Comparison of ENCODE assay signal across 19 mouse cellular contexts in the genomic region with DNA sequence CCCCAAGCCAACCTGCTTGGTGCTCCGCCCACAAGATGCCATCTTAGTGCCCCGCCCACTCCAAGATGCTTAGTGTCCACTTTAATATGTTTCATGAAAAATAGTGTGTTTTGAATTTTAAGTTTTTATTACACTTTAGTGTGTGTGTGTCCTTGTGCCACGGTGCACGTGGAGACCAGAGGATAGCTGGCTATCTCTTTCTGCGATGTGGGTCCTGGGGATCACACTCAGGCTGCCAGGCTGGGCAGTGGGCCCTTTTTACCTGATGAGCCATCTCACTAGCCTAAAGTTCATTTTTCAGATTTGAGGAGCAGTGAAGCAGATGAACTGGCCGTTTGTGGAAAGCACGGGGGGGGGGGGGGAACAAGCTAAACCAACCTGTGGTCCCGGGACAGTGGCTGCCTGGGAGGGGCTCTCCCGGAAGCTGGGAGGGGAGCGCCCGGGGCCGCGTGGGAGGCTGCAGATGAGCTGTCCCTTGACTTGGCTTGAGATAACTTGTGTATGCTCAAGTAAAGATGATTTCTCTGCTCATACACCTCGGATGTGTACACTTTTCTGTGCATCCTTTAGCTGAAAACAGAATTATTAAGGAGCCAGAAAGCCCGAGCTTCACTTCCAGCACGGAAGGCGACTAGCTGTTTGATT. TPM values are rescaled to one million over a fixed set of nuclear protein-coding genes. Genes with fewer than 3 reads are reported as not detected.
DNase-seq lines count a peak whose midpoint lies in the region; ATAC-seq lines count a peak whose summit lies in the region.
"Had no signal": no experiment of that assay in that cellular context is flagged by ENCODE, and none has a peak within 500 bp of the region (broad histone marks: within the 10 kb centered on the region; RNA-seq: fewer than 3 reads in every experiment).

No protein-coding gene starts in this region.

- H3K27me3 ChIP-seq in heart, embryonic 12.5 days (replicated peaks), result no peaks in the 10 kb centered on the region
- no peaks in the 10 kb centered on the region for H3K27me3 ChIP-seq in limb, embryonic 11.5 days (ENCODE audit: control insufficient read depth, insufficient read depth, low read length)
- H3K27me3 ChIP-seq in limb, embryonic 10.5 days (ENCODE audit: low read depth, poor library complexity, severe bottlenecking), result no peaks in the 10 kb centered on the region
- H3K27me3 ChIP-seq in embryonic facial prominence, embryonic 12.5 days, result no peaks in the 10 kb centered on the region
- H3K27me3 ChIP-seq in intestine, embryonic 15.5 days (replicated peaks), result no peaks in the 10 kb centered on the region
- H3K27me3 ChIP-seq: forebrain, embryonic 12.5 days; hindbrain, embryonic 15.5 days; limb, embryonic 12.5 days; lung, embryonic 15.5 days had no signal

- no peak overlapping the region for H3K4me3 ChIP-seq in heart, embryonic 12.5 days
- no peak overlapping the region for H3K4me3 ChIP-seq in limb, embryonic 11.5 days (ENCODE audit: low read depth, low read length)
- H3K4me3 ChIP-seq in limb, embryonic 10.5 days, result no peak overlapping the region
- H3K4me3 ChIP-seq in embryonic facial prominence, embryonic 12.5 days, result no peak overlapping the region
- no peak overlapping the region for H3K4me3 ChIP-seq in intestine, embryonic 15.5 days (replicated peaks)
- H3K4me3 ChIP-seq: forebrain, embryonic 12.5 days; hindbrain, embryonic 15.5 days; limb, embryonic 12.5 days; lung, embryonic 15.5 days had no signal

- H3K9ac ChIP-seq in heart, embryonic 12.5 days, result no peak overlapping the region; the same call in 1 of the 2 replicates
- H3K9ac ChIP-seq in limb, embryonic 11.5 days (ENCODE audit: low read length), result no peak overlapping the region
- H3K9ac ChIP-seq in embryonic facial prominence, embryonic 12.5 days, result peak overlapping the region; percentile 10; the same call in 1 of the 2 replicates
- no peak overlapping the region for H3K9ac ChIP-seq in intestine, embryonic 15.5 days
- H3K9ac ChIP-seq: forebrain, embryonic 12.5 days; hindbrain, embryonic 15.5 days; limb, embryonic 12.5 days; lung, embryonic 15.5 days had no signal

- H3K36me3 ChIP-seq in heart, embryonic 12.5 days, result no peaks in the 10 kb centered on the region
- H3K36me3 ChIP-seq in limb, embryonic 11.5 days (ENCODE audit: control insufficient read depth, insufficient read depth, low read length), result no peaks in the 10 kb centered on the region
- H3K36me3 ChIP-seq in limb, embryonic 10.5 days, result no peaks in the 10 kb centered on the region
- no peaks in the 10 kb centered on the region for H3K36me3 ChIP-seq in embryonic facial prominence, embryonic 12.5 days
- H3K36me3 ChIP-seq in intestine, embryonic 15.5 days, result no peaks in the 10 kb centered on the region
- H3K36me3 ChIP-seq: forebrain, embryonic 12.5 days; hindbrain, embryonic 15.5 days; limb, embryonic 12.5 days; lung, embryonic 15.5 days had no signal

- ATAC-seq in heart, embryonic 12.5 days (ENCODE audit: insufficient number of reproducible peaks, low FRiP score), result no peak
- no peak for ATAC-seq in limb, embryonic 11.5 days (ENCODE audit: insufficient number of reproducible peaks, low FRiP score, low TSS enrichment, low read depth)
- ATAC-seq in embryonic facial prominence, embryonic 12.5 days (ENCODE audit: insufficient number of reproducible peaks, insufficient read depth, low FRiP score, low TSS enrichment), result no peak
- ATAC-seq in intestine, embryonic 15.5 days, result no peak

- peaks cover 55% of the 10 kb centered on the region for H3K4me1 ChIP-seq in heart, embryonic 12.5 days (replicated peaks)
- peaks cover 14% of the 10 kb centered on the region for H3K4me1 ChIP-seq in limb, embryonic 11.5 days (ENCODE audit: control insufficient read depth, insufficient read depth, low read length)
- peaks cover 35% of the 10 kb centered on the region for H3K4me1 ChIP-seq in limb, embryonic 10.5 days
- H3K4me1 ChIP-seq in embryonic facial prominence, embryonic 12.5 days, result peaks cover 17% of the 10 kb centered on the region
- peaks cover 12% of the 10 kb centered on the region for H3K4me1 ChIP-seq in intestine, embryonic 15.5 days (replicated peaks)
- H3K4me1 ChIP-seq: hindbrain, embryonic 15.5 days had no signal

- no peaks in the 10 kb centered on the region for H3K9me3 ChIP-seq in heart, embryonic 12.5 days (replicated peaks)
- H3K9me3 ChIP-seq in limb, embryonic 11.5 days (ENCODE audit: control insufficient read depth, low read length), result no peaks in the 10 kb centered on the region
- no peaks in the 10 kb centered on the region for H3K9me3 ChIP-seq in limb, embryonic 10.5 days (replicated peaks)
- no peaks in the 10 kb centered on the region for H3K9me3 ChIP-seq in embryonic facial prominence, embryonic 12.5 days
- no peaks in the 10 kb centered on the region for H3K9me3 ChIP-seq in intestine, embryonic 15.5 days
- H3K9me3 ChIP-seq: hindbrain, embryonic 15.5 days; limb, embryonic 12.5 days; lung, embryonic 15.5 days had no signal

- H3K27ac ChIP-seq in heart, embryonic 12.5 days (ENCODE audit: poor library complexity, severe bottlenecking), result no peak overlapping the region
- H3K27ac ChIP-seq in limb, embryonic 11.5 days (replicated peaks; ENCODE audit: low read depth, low read length), result no peak overlapping the region
- no peak overlapping the region for H3K27ac ChIP-seq in limb, embryonic 10.5 days
- H3K27ac ChIP-seq in embryonic facial prominence, embryonic 12.5 days, result no peak overlapping the region
- H3K27ac ChIP-seq in intestine, embryonic 15.5 days, result no peak overlapping the region
- H3K27ac ChIP-seq: forebrain, embryonic 12.5 days; hindbrain, embryonic 15.5 days; limb, embryonic 12.5 days; lung, embryonic 15.5 days had no signal

- H3K4me2 ChIP-seq in heart, embryonic 12.5 days, result peak overlapping the region; percentile 34; the same call in 1 of the 2 replicates
- peak overlapping the region; percentile 8; the same call in 1 of the 2 replicates for H3K4me2 ChIP-seq in limb, embryonic 11.5 days (ENCODE audit: low read depth, severe bottlenecking)
- peak overlapping the region; percentile 7; the same call in 1 of the 2 replicates for H3K4me2 ChIP-seq in embryonic facial prominence, embryonic 12.5 days (replicated peaks)
- H3K4me2 ChIP-seq in intestine, embryonic 15.5 days (replicated peaks), result no peak overlapping the region
- H3K4me2 ChIP-seq: forebrain, embryonic 12.5 days; hindbrain, embryonic 15.5 days; limb, embryonic 12.5 days; lung, embryonic 15.5 days had no signal

- no peak for DNase-seq in heart, adult 18-20 months
- DNase-seq in limb, embryonic 11.5 days (ENCODE audit: low spot score), result no peak
- DNase-seq in limb, embryonic 10.5 days (ENCODE audit: low spot score), result no peak
- DNase-seq in CD4-positive helper T cell, adult 2 months (ENCODE audit: low read depth, low spot score), result peak; percentile 42
- DNase-seq in natural killer cell, adult 2 months (ENCODE audit: low spot score in 2 of 2), result no peak
- DNase-seq: adrenal gland, postnatal 14 days; cerebellum, adult 9-11 months; right cerebral cortex, postnatal 14 days; thymus, adult 2 months had no signal

- WGBS in heart, embryonic 12.5 days, result 46% methylated on average over 17 of the region's 17 CpGs
- WGBS in limb, embryonic 11.5 days, result 69% methylated on average over 17 of the region's 17 CpGs
- 63% methylated on average over 17 of the region's 17 CpGs for WGBS in limb, embryonic 10.5 days
- 52% methylated on average over 17 of the region's 17 CpGs for WGBS in embryonic facial prominence, embryonic 12.5 days
- WGBS in intestine, embryonic 15.5 days, result 48% methylated on average over 17 of the region's 17 CpGs

RNA-seq across cellular contexts. Expression of a gene that starts 19.4 kb away (rescaled TPM):
- 30.5 and 33.0 TPM in 2 replicates for polyA plus RNA-seq in heart, embryonic 12.5 days (2016; fragmentation: Nextera tagmentation; extraction: Ambion mirVana)
- total RNA-seq in heart, adult 18-20 months (2021), result 10 to 100 TPM; 33.5 to 34.6 TPM
- 62.2 and 64.4 TPM in 2 replicates for polyA plus RNA-seq in limb, embryonic 11.5 days (2014; fragmentation: Nextera tagmentation; extraction: Ambion mirVana)
- 41.2 and 43.8 TPM in 2 replicates for polyA plus RNA-seq in limb, embryonic 10.5 days (2016; fragmentation: Nextera tagmentation; extraction: Ambion mirVana)
- 40.7 and 48.3 TPM in 2 replicates for polyA plus RNA-seq in embryonic facial prominence, embryonic 12.5 days (2016; fragmentation: Nextera tagmentation; extraction: Ambion mirVana)
- 42.0 and 42.7 TPM in 2 replicates for polyA plus RNA-seq in intestine, embryonic 15.5 days (2015; fragmentation: Nextera tagmentation; extraction: Ambion mirVana)

RNA-seq across cellular contexts. Expression of a gene that starts 38.2 kb away (rescaled TPM):
- polyA plus RNA-seq in heart, embryonic 12.5 days (2016; fragmentation: Nextera tagmentation; extraction: Ambion mirVana), result not detected in 2 replicates
- not detected for total RNA-seq in heart, adult 18-20 months (2021)
- polyA plus RNA-seq in limb, embryonic 11.5 days (2014; fragmentation: Nextera tagmentation; extraction: Ambion mirVana), result not detected in 2 replicates
- 6.6 TPM in 1 of 2 replicates, not detected in the other for polyA plus RNA-seq in limb, embryonic 10.5 days (2016; fragmentation: Nextera tagmentation; extraction: Ambion mirVana)
- not detected in 2 replicates for polyA plus RNA-seq in embryonic facial prominence, embryonic 12.5 days (2016; fragmentation: Nextera tagmentation; extraction: Ambion mirVana)
- polyA plus RNA-seq in intestine, embryonic 15.5 days (2015; fragmentation: Nextera tagmentation; extraction: Ambion mirVana), result 1.4 TPM in 1 of 2 replicates, not detected in the other
- total RNA-seq: adrenal gland, postnatal 14 days; granulocyte monocyte progenitor cell, adult 5-6 weeks; megakaryocyte-erythroid progenitor cell, adult 5-6 weeks had no signal
- polyA plus RNA-seq: hindbrain, embryonic 15.5 days; large intestine, adult 2 months; limb, embryonic 12.5 days; thymus, adult 2 months had no signal
